Mouse (Mus musculus) hindbrain, embryonic 14.5 days (tissue): Measurements from ENCODE around the gene Abce1. TPM values are rescaled to one million over a fixed set of nuclear protein-coding genes. Genes with fewer than 3 reads are reported as not detected.

Experiments
- ATAC-seq: fragments of 200-750 bp; cut with Nextera tagmentation; 2 replicates; pipeline ENCODE4 v1.8.0; 2017; ENCODE audit warnings: moderate number of reproducible peaks, mild to moderate bottlenecking, moderate TSS enrichment, moderate library complexity; ENCODE audit not compliant: low FRiP score
- DNase-seq: peaks from one replicate; pipeline ENCODE4 v3.0.0-alpha.2; 2015; ENCODE audit warnings: low spot score
- H3K27ac ChIP-seq: fragments of 300-500 bp; sonication (generic); 2 replicates; pipeline ENCODE4 v1.5.1; 2014; ENCODE audit warnings: mild to moderate bottlenecking, moderate library complexity
- H3K27me3 ChIP-seq: fragments of 300-500 bp; sonication (generic); 2 replicates; pipeline ENCODE4 v1.6.1; 2014; ENCODE audit warnings: mild to moderate bottlenecking, low read length, mixed read lengths; ENCODE audit not compliant: control insufficient read depth, insufficient read depth
- H3K36me3 ChIP-seq: fragments of 300-500 bp; sonication (generic); replicated peaks from 2 replicates; pipeline ENCODE4 v1.6.1; 2014; ENCODE audit not compliant: control insufficient read depth, insufficient read depth
- H3K4me1 ChIP-seq: fragments of 300-500 bp; sonication (generic); replicated peaks from 2 replicates; pipeline ENCODE4 v1.6.1; 2014; ENCODE audit warnings: antibody characterized with exemption, low read length, mixed read lengths; ENCODE audit not compliant: control insufficient read depth, insufficient read depth
- H3K4me2 ChIP-seq: fragments of 300-500 bp; sonication (generic); replicated peaks from 2 replicates; pipeline ENCODE4 v1.6.1; 2014; ENCODE audit warnings: mild to moderate bottlenecking, moderate library complexity
- H3K4me3 ChIP-seq: fragments of 300-500 bp; sonication (generic); replicated peaks from 2 replicates; pipeline ENCODE4 v1.5.1; 2014; ENCODE audit warnings: mild to moderate bottlenecking, low read length
- H3K9ac ChIP-seq: fragments of 300-500 bp; sonication (generic); 2 replicates; pipeline ENCODE4 v1.6.1; 2014
- H3K9me3 ChIP-seq: fragments of 300-500 bp; sonication (generic); 2 replicates; pipeline ENCODE4 v1.6.1; 2016; ENCODE audit warnings: low read length; ENCODE audit not compliant: control insufficient read depth
- WGBS: fragments of 180-500 bp; shearing (Covaris S2); extraction: QIAGEN DNeasy Blood & Tissue Kit; methylation state at CpG from one replicate; pipeline ENCODE4 v1.1.7; 2014; 5-methylcytosine and 5-hydroxymethylcytosine counted together
- polyA plus RNA-seq: library from polyadenylated mRNA; unstranded; fragments of >200 nt; fragmentation: Nextera tagmentation; extraction: Ambion mirVana; gene quantifications from 2 replicates; pipeline ENCODE4 v1.2.1, GENCODE M21; 2014

Gene Abce1
- polyA plus RNA-seq, 1 experiment from 2014 or later, result 89.8 TPM

GRCm38 (mm10) chr8:79636151-79636550, 75.4 kb downstream of the Abce1 start:
- H3K4me2 ChIP-seq, result no peak overlapping the region
- no peak overlapping the region for H3K4me3 ChIP-seq
- no peak for DNase-seq
- no peak overlapping the region for H3K9ac ChIP-seq
- ATAC-seq, result no peak
- H3K4me1 ChIP-seq, result peaks cover 10% of the 10 kb centered on the region
- no peak overlapping the region for H3K27ac ChIP-seq
- 79% methylated on average over 1 of the region's 1 CpGs for WGBS
- H3K36me3 ChIP-seq, result no peaks in the 10 kb centered on the region
- no peaks in the 10 kb centered on the region for H3K27me3 ChIP-seq
- no peaks in the 10 kb centered on the region for H3K9me3 ChIP-seq

- 100% methylated on average over 1 of the region's 1 CpGs for WGBS
- H3K4me1 ChIP-seq, result peaks cover 4% of the 10 kb centered on the region
- no peak overlapping the region for H3K9ac ChIP-seq
- ATAC-seq (no peak), DNase-seq (no peak)
- H3K27me3 ChIP-seq, result no peaks in the 10 kb centered on the region
- H3K27ac ChIP-seq, result no peak overlapping the region
- H3K36me3 ChIP-seq, result no peaks in the 10 kb centered on the region
- H3K4me3 ChIP-seq, result no peak overlapping the region
- no peaks in the 10 kb centered on the region for H3K9me3 ChIP-seq
- no peak overlapping the region for H3K4me2 ChIP-seq
These were observed 76.0 kb downstream of the Abce1 start for GRCm38 (mm10) chr8:79635491-79635890.

Other genes starting within 250 kb of the Abce1 start
- gene Otud4, start 72.1 kb downstream of the Abce1 start, polyA plus RNA-seq, result 18.1 and 20.9 TPM in 2 replicates
- gene Anapc10, start 80 bp upstream of the Abce1 start, polyA plus RNA-seq, result 36.5 and 42.4 TPM in 2 replicates